Mouse (Mus musculus): Measurements from ENCODE around the gene 2310002L09Rik.
"Not testable (repeated sequence)": the region's sequence is repeated elsewhere in the genome, so short reads cannot be mapped to it uniquely, and the experiment has no call there.

Gene 2310002L09Rik

GRCm38 (mm10) chr4:73950375-73950896 is at the start of gene 2310002L09Rik:
Gene 2310002L09Rik (minus strand): TSS chr4:73950846.
- no peak for DNase-seq (ENCODE audit: low spot score)

GRCm38 (mm10) chr4:73980454-73980853 is 29.8 kb upstream of the 2310002L09Rik start:
- DNase-seq (ENCODE audit: low spot score), result no peak

GRCm38 (mm10) chr4:73920660-73921059 is 30.0 kb downstream of the 2310002L09Rik start, which contains the start of gene Gm11756:
Gene Gm11756 (minus strand): TSS chr4:73920760.
- DNase-seq (ENCODE audit: low spot score), result not testable (repeated sequence)

- not testable (repeated sequence) for DNase-seq (ENCODE audit: low spot score)
These were observed 44.8 kb downstream of the 2310002L09Rik start, which contains the start of gene Gm13871 for GRCm38 (mm10) chr4:73905853-73906252. Gene Gm13871 (minus strand): TSS chr4:73905953.

- not testable (repeated sequence) for DNase-seq (ENCODE audit: low spot score)
These were observed 59.6 kb downstream of the 2310002L09Rik start, which contains the start of gene Gm11757 for GRCm38 (mm10) chr4:73891012-73891411. Gene Gm11757 (minus strand): TSS chr4:73891112.
